In genomic region chr17:46701489-46701888, GRCm38 (mm10) we compare ENCODE assay signal across 10 mouse cellular contexts. TPM values are rescaled to one million over a fixed set of nuclear protein-coding genes. Genes with fewer than 3 reads are reported as not detected.
A peak's percentile ranks its signal among the peaks of the same experiment; 100 is the strongest.
DNase-seq lines count a peak whose midpoint lies in the region; ATAC-seq and TF ChIP-seq lines count a peak whose summit lies in the region.
"Had no signal": no experiment of that assay in that cellular context is flagged by ENCODE, and none has a peak within 500 bp of the region (broad histone marks: within the 10 kb centered on the region; RNA-seq: fewer than 3 reads in every experiment).

No protein-coding gene starts in this region.

- DNase-seq in kidney, postnatal 0 days (ENCODE audit: low spot score) = no peak
- no peak for DNase-seq in kidney, adult 18-20 months
- DNase-seq in T-cell, adult 2 months (ENCODE audit: low spot score) = no peak
- no peak for DNase-seq in cerebellum, adult 8-10 months
- DNase-seq: heart, postnatal 10 days; thymus, postnatal 14 days had no signal

- no peak overlapping the region for H3K27ac ChIP-seq in forebrain, embryonic 13.5 days
- H3K27ac ChIP-seq in forebrain, embryonic 16.5 days (ENCODE audit: low read length) = no peak overlapping the region
- H3K27ac ChIP-seq in kidney, postnatal 0 days = no peak overlapping the region
- 0 out of 2 replicates have a peak overlapping the region, but pooled peaks have one; percentile 7 for H3K27ac ChIP-seq in limb, embryonic 12.5 days
- H3K27ac ChIP-seq in olfactory bulb, adult 2 months (ENCODE audit: insufficient read depth, low read depth, low read length) = 0 out of 2 replicates have a peak overlapping the region, but pooled peaks have one; percentile 39

- H3K9me3 ChIP-seq in forebrain, embryonic 13.5 days (replicated peaks) = no peaks in the 10 kb centered on the region
- no peaks in the 10 kb centered on the region for H3K9me3 ChIP-seq in forebrain, embryonic 16.5 days (ENCODE audit: control insufficient read depth, low read length)
- no peaks in the 10 kb centered on the region for H3K9me3 ChIP-seq in kidney, postnatal 0 days (replicated peaks; ENCODE audit: low read length)
- H3K9me3 ChIP-seq in limb, embryonic 12.5 days = no peaks in the 10 kb centered on the region

- TF ChIP-seq POLR2A in olfactory bulb, adult 2 months (IDR thresholded peaks at IDR 0.05; ENCODE audit: insufficient read depth, low read depth, low read length) = no peak

- peak overlapping the region; percentile 41; the same call in 1 of the 2 replicates for H3K9ac ChIP-seq in forebrain, embryonic 13.5 days
- no peak overlapping the region for H3K9ac ChIP-seq in forebrain, embryonic 16.5 days (replicated peaks; ENCODE audit: low read depth, low read length)
- H3K9ac ChIP-seq in kidney, postnatal 0 days (ENCODE audit: low read depth, low read length) = no peak overlapping the region
- peak overlapping the region; percentile 24; the same call in 1 of the 2 replicates for H3K9ac ChIP-seq in limb, embryonic 12.5 days (replicated peaks)

- no peak for ATAC-seq in forebrain, embryonic 13.5 days
- no peak for ATAC-seq in forebrain, embryonic 16.5 days
- ATAC-seq in kidney, postnatal 0 days (replicated peaks; ENCODE audit: low FRiP score, low read depth) = no peak
- ATAC-seq in limb, embryonic 12.5 days (ENCODE audit: insufficient number of reproducible peaks, insufficient read depth, low FRiP score, low TSS enrichment, low read depth) = no peak

- peaks cover 36% of the 10 kb centered on the region for H3K4me1 ChIP-seq in forebrain, embryonic 13.5 days
- H3K4me1 ChIP-seq in forebrain, embryonic 16.5 days (replicated peaks; ENCODE audit: control insufficient read depth, insufficient read depth, low read length) = peaks cover 29% of the 10 kb centered on the region
- H3K4me1 ChIP-seq in kidney, postnatal 0 days (replicated peaks; ENCODE audit: insufficient read depth, low read length) = peaks cover 12% of the 10 kb centered on the region; the same call in 1 of the 2 replicates
- H3K4me1 ChIP-seq in limb, embryonic 12.5 days (replicated peaks) = peaks cover 35% of the 10 kb centered on the region
- H3K4me1 ChIP-seq in olfactory bulb, adult 2 months (ENCODE audit: control insufficient read depth, insufficient read depth, low read length) = peaks cover 31% of the 10 kb centered on the region

- TF ChIP-seq CTCF in kidney, postnatal 0 days (IDR thresholded peaks at IDR 0.05; ENCODE audit: low read depth) = no peak
- TF ChIP-seq CTCF in olfactory bulb, adult 2 months (IDR thresholded peaks at IDR 0.05; ENCODE audit: insufficient read depth, low read depth, low read length) = no peak

- H3K4me3 ChIP-seq in forebrain, embryonic 13.5 days = no peak overlapping the region
- H3K4me3 ChIP-seq in forebrain, embryonic 16.5 days (replicated peaks; ENCODE audit: low read length) = no peak overlapping the region
- H3K4me3 ChIP-seq in kidney, postnatal 0 days (replicated peaks; ENCODE audit: low read depth, low read length) = no peak overlapping the region
- no peak overlapping the region for H3K4me3 ChIP-seq in limb, embryonic 12.5 days (replicated peaks)
- peak overlapping the region; percentile 44 for H3K4me3 ChIP-seq in olfactory bulb, adult 2 months (ENCODE audit: insufficient read depth, low read depth, low read length)

- H3K4me2 ChIP-seq in forebrain, embryonic 13.5 days = no peak overlapping the region
- H3K4me2 ChIP-seq in forebrain, embryonic 16.5 days (ENCODE audit: low read length) = no peak overlapping the region
- H3K4me2 ChIP-seq in kidney, postnatal 0 days (ENCODE audit: low read length) = peak overlapping the region; percentile 0; the same call in 1 of the 2 replicates
- H3K4me2 ChIP-seq in limb, embryonic 12.5 days = no peak overlapping the region

- WGBS in forebrain, embryonic 13.5 days = 79% methylated on average over 12 of the region's 12 CpGs
- 75% methylated on average over 12 of the region's 12 CpGs for WGBS in forebrain, embryonic 16.5 days
- WGBS in kidney, postnatal 0 days = 69% methylated on average over 12 of the region's 12 CpGs
- WGBS in limb, embryonic 12.5 days = 86% methylated on average over 12 of the region's 12 CpGs
- 16% methylated on average over 12 of the region's 12 CpGs for WGBS in olfactory bulb, adult 2 months

- H3K27me3 ChIP-seq in forebrain, embryonic 13.5 days = no peaks in the 10 kb centered on the region
- no peaks in the 10 kb centered on the region for H3K27me3 ChIP-seq in forebrain, embryonic 16.5 days (replicated peaks; ENCODE audit: control insufficient read depth, insufficient read depth, low read length)
- no peaks in the 10 kb centered on the region for H3K27me3 ChIP-seq in kidney, postnatal 0 days (ENCODE audit: insufficient read depth, low read length)
- H3K27me3 ChIP-seq in limb, embryonic 12.5 days = no peaks in the 10 kb centered on the region

- peaks cover 24% of the 10 kb centered on the region for H3K36me3 ChIP-seq in forebrain, embryonic 13.5 days (ENCODE audit: poor library complexity, severe bottlenecking)
- peaks cover 2% of the 10 kb centered on the region; the same call in 1 of the 2 replicates for H3K36me3 ChIP-seq in forebrain, embryonic 16.5 days (ENCODE audit: control insufficient read depth, insufficient read depth)
- H3K36me3 ChIP-seq in kidney, postnatal 0 days (ENCODE audit: insufficient read depth, low read length) = peaks cover 2% of the 10 kb centered on the region; the same call in 1 of the 2 replicates
- peaks cover 40% of the 10 kb centered on the region for H3K36me3 ChIP-seq in limb, embryonic 12.5 days

RNA-seq across cellular contexts. Expression of gene Ppp2r5d, which starts 3.4 kb away (rescaled TPM):
- 85.4 and 103 TPM in 2 replicates for polyA plus RNA-seq in forebrain, embryonic 13.5 days (2015; fragmentation: Nextera tagmentation; extraction: Ambion mirVana)
- 87.5 and 96.6 TPM in 2 replicates for polyA plus RNA-seq in forebrain, embryonic 16.5 days (2015; fragmentation: Nextera tagmentation; extraction: Ambion mirVana)
- 51.0 and 52.5 TPM in 2 replicates for polyA plus RNA-seq in kidney, postnatal 0 days (2015; fragmentation: Nextera tagmentation; extraction: Ambion mirVana)
- 108 and 117 TPM in 2 replicates for polyA plus RNA-seq in limb, embryonic 12.5 days (2016; fragmentation: Nextera tagmentation; extraction: Ambion mirVana)
- polyA plus RNA-seq in olfactory bulb, adult 2 months (2012; ENCODE audit: insufficient read depth, insufficient read length, low replicate concordance, missing spikeins) = 293 TPM in 1 of 2 replicates, not detected in the other

RNA-seq across cellular contexts. Expression of gene Pex6, which starts 9.8 kb away (rescaled TPM):
- 18.9 and 21.3 TPM in 2 replicates for polyA plus RNA-seq in forebrain, embryonic 13.5 days (2015; fragmentation: Nextera tagmentation; extraction: Ambion mirVana)
- 22.7 and 24.6 TPM in 2 replicates for polyA plus RNA-seq in forebrain, embryonic 16.5 days (2015; fragmentation: Nextera tagmentation; extraction: Ambion mirVana)
- 20.5 and 25.6 TPM in 2 replicates for polyA plus RNA-seq in kidney, postnatal 0 days (2015; fragmentation: Nextera tagmentation; extraction: Ambion mirVana)
- polyA plus RNA-seq in limb, embryonic 12.5 days (2016; fragmentation: Nextera tagmentation; extraction: Ambion mirVana) = 37.7 and 42.1 TPM in 2 replicates
- not detected in 2 replicates for polyA plus RNA-seq in olfactory bulb, adult 2 months (2012; ENCODE audit: insufficient read depth, insufficient read length, low replicate concordance, missing spikeins)

RNA-seq across cellular contexts. Expression of gene Klhdc3, which starts 20.8 kb away (rescaled TPM):
- polyA plus RNA-seq in forebrain, embryonic 13.5 days (2015; fragmentation: Nextera tagmentation; extraction: Ambion mirVana) = 145 and 147 TPM in 2 replicates
- polyA plus RNA-seq in forebrain, embryonic 16.5 days (2015; fragmentation: Nextera tagmentation; extraction: Ambion mirVana) = 191 and 194 TPM in 2 replicates
- 104 and 114 TPM in 2 replicates for polyA plus RNA-seq in kidney, postnatal 0 days (2015; fragmentation: Nextera tagmentation; extraction: Ambion mirVana)
- 117 and 122 TPM in 2 replicates for polyA plus RNA-seq in limb, embryonic 12.5 days (2016; fragmentation: Nextera tagmentation; extraction: Ambion mirVana)
- polyA plus RNA-seq in olfactory bulb, adult 2 months (2012; ENCODE audit: insufficient read depth, insufficient read length, low replicate concordance, missing spikeins) = not detected in 2 replicates

RNA-seq across cellular contexts. Expression of gene Mea1, which starts 22.9 kb away (rescaled TPM):
- polyA plus RNA-seq in forebrain, embryonic 13.5 days (2015; fragmentation: Nextera tagmentation; extraction: Ambion mirVana) = 196 and 208 TPM in 2 replicates
- 208 and 240 TPM in 2 replicates for polyA plus RNA-seq in forebrain, embryonic 16.5 days (2015; fragmentation: Nextera tagmentation; extraction: Ambion mirVana)
- 131 and 135 TPM in 2 replicates for polyA plus RNA-seq in kidney, postnatal 0 days (2015; fragmentation: Nextera tagmentation; extraction: Ambion mirVana)
- polyA plus RNA-seq in limb, embryonic 12.5 days (2016; fragmentation: Nextera tagmentation; extraction: Ambion mirVana) = 137 and 150 TPM in 2 replicates
- not detected in 2 replicates for polyA plus RNA-seq in olfactory bulb, adult 2 months (2012; ENCODE audit: insufficient read depth, insufficient read length, low replicate concordance, missing spikeins)

RNA-seq across cellular contexts. Expression of gene Rrp36, which starts 27.3 kb away (rescaled TPM):
- 54.5 and 59.7 TPM in 2 replicates for polyA plus RNA-seq in forebrain, embryonic 13.5 days (2015; fragmentation: Nextera tagmentation; extraction: Ambion mirVana)
- polyA plus RNA-seq in forebrain, embryonic 16.5 days (2015; fragmentation: Nextera tagmentation; extraction: Ambion mirVana) = 47.7 and 51.1 TPM in 2 replicates
- polyA plus RNA-seq in kidney, postnatal 0 days (2015; fragmentation: Nextera tagmentation; extraction: Ambion mirVana) = 44.4 and 47.2 TPM in 2 replicates
- polyA plus RNA-seq in limb, embryonic 12.5 days (2016; fragmentation: Nextera tagmentation; extraction: Ambion mirVana) = 68.8 and 70.0 TPM in 2 replicates
- not detected in 2 replicates for polyA plus RNA-seq in olfactory bulb, adult 2 months (2012; ENCODE audit: insufficient read depth, insufficient read length, low replicate concordance, missing spikeins)

Comparison
In these comparisons a context has a peak if more than half of its experiments do, and no peak if none do; other contexts are left out.
1. H3K9ac ChIP-seq: peak in forebrain, embryonic 13.5 days (single experiment) and limb, embryonic 12.5 days (single experiment); none in forebrain, embryonic 16.5 days (single experiment) and kidney, postnatal 0 days (single experiment).
2. H3K27ac ChIP-seq: peak in limb, embryonic 12.5 days (single experiment) and olfactory bulb, adult 2 months (single experiment); none in forebrain, embryonic 13.5 days (single experiment), forebrain, embryonic 16.5 days (single experiment) and kidney, postnatal 0 days (single experiment).
3. RNA of gene Pex6, which starts 9.8 kb away (polyA plus RNA-seq): 37.7 to 42.1 TPM in limb, embryonic 12.5 days, 20.5 to 25.6 TPM in kidney, postnatal 0 days, 22.7 to 24.6 TPM in forebrain, embryonic 16.5 days and 18.9 to 21.3 TPM in forebrain, embryonic 13.5 days; not detected in olfactory bulb, adult 2 months; every median in the first group is over 10 times any median in the second.
4. RNA of gene Klhdc3, which starts 20.8 kb away (polyA plus RNA-seq): 191 to 194 TPM in forebrain, embryonic 16.5 days, 145 to 147 TPM in forebrain, embryonic 13.5 days, 117 to 122 TPM in limb, embryonic 12.5 days and 104 to 114 TPM in kidney, postnatal 0 days; not detected in olfactory bulb, adult 2 months; every median in the first group is over 100 times any median in the second.